Mouse (Mus musculus): ENCODE data around the gene Ciao1.

GRCm38 (mm10) chr2:127207547-127208451 lies 39.8 kb downstream of the Ciao1 start, which contains the start of the genes 1810024B03Rik and Snrnp200:
- TF ChIP-seq CTCF (IDR thresholded peaks at IDR 0.05 in 2 of 3, conservative IDR thresholded peaks at IDR 0.05 in 1 of 3; ENCODE audit: control insufficient read depth in 1 of 3, insufficient read depth in 1 of 3, low read depth in 2 of 3, low read length in 3 of 3, poor library complexity in 1 of 3, severe bottlenecking in 1 of 3) (no peak), E2F4 (IDR thresholded peaks at IDR 0.05; ENCODE audit: borderline replicate concordance, low read depth, low read length) (no peak), JUND (IDR thresholded peaks at IDR 0.05; ENCODE audit: low read depth, low read length) (no peak), TAL1 (IDR thresholded peaks at IDR 0.05; ENCODE audit: low read length) (no peak), POLR2A (IDR thresholded peaks at IDR 0.05; ENCODE audit: control insufficient read depth in 1 of 2, insufficient read depth in 1 of 2, low read depth in 1 of 2, low read length in 2 of 2, poor library complexity in 1 of 2) (no peak; a peak in 3 of 4 replicates), MXI1 (IDR thresholded peaks at IDR 0.05; ENCODE audit: low read depth, low read length) (peak; percentile 90), TBP (IDR thresholded peaks at IDR 0.05; ENCODE audit: low read depth, low read length) (peak; percentile 78), MYC (IDR thresholded peaks at IDR 0.05; ENCODE audit: low read depth, low read length) (peak; percentile 72), POLR2AphosphoS2 (IDR thresholded peaks at IDR 0.05; ENCODE audit: low read length) (peak; percentile 77), MAZ (IDR thresholded peaks at IDR 0.05; ENCODE audit: low read depth, low read length) (0 out of 2 replicates have a peak, but pooled peaks have one; percentile 22)
